Mouse (Mus musculus) embryonic facial prominence, embryonic 14.5 days (tissue): ENCODE measurements at regions not wholly inside any gene's neighbourhood (a gene's known extent, or its start where the extent isn't known, plus 50 kb on each side); places are given as distances from the start of the nearest gene placed in this dataset.

Experiments
- ATAC-seq: fragments of 200-750 bp; cut with Nextera tagmentation; 2 replicates; pipeline ENCODE4 v1.8.0; 2017; ENCODE audit warnings: low read depth, moderate number of reproducible peaks, moderate TSS enrichment
- DNase-seq: peaks from one replicate; pipeline ENCODE4 v3.0.0-alpha.2; 2015; ENCODE audit warnings: low spot score
- H3K27ac ChIP-seq: fragments of 300-500 bp; sonication (generic); replicated peaks from 2 replicates; pipeline ENCODE4 v1.5.1; 2014; ENCODE audit warnings: low read depth, mild to moderate bottlenecking, low read length, moderate library complexity
- H3K27me3 ChIP-seq: fragments of 300-500 bp; sonication (generic); replicated peaks from 2 replicates; pipeline ENCODE4 v1.6.1; 2014; ENCODE audit warnings: low read length; ENCODE audit not compliant: control insufficient read depth, insufficient read depth
- H3K36me3 ChIP-seq: fragments of 300-500 bp; sonication (generic); 2 replicates; pipeline ENCODE4 v1.6.1; 2014; ENCODE audit warnings: low read length, mixed read lengths; ENCODE audit not compliant: control insufficient read depth, insufficient read depth
- H3K4me1 ChIP-seq: fragments of 300-500 bp; sonication (generic); 2 replicates; pipeline ENCODE4 v1.6.1; 2014; ENCODE audit warnings: antibody characterized with exemption, low read length; ENCODE audit not compliant: control insufficient read depth, insufficient read depth
- H3K4me2 ChIP-seq: fragments of 300-500 bp; sonication (generic); 2 replicates; pipeline ENCODE4 v1.6.1; 2014; ENCODE audit warnings: low read depth, mild to moderate bottlenecking, low read length, moderate library complexity, mixed read lengths
- H3K4me3 ChIP-seq: fragments of 300-500 bp; sonication (generic); 2 replicates; pipeline ENCODE4 v1.5.1; 2014; ENCODE audit warnings: low read depth, mild to moderate bottlenecking, low read length
- H3K9ac ChIP-seq: fragments of 300-500 bp; sonication (generic); 2 replicates; pipeline ENCODE4 v1.6.1; 2014; ENCODE audit warnings: low read depth, mild to moderate bottlenecking, low read length, moderate library complexity, mixed read lengths
- H3K9me3 ChIP-seq: fragments of 300-500 bp; sonication (generic); 2 replicates; pipeline ENCODE4 v1.6.1; 2016; ENCODE audit warnings: low read length; ENCODE audit not compliant: control insufficient read depth
- WGBS: fragments of 180-500 bp; shearing (Covaris S2); extraction: QIAGEN DNeasy Blood & Tissue Kit; methylation state at CpG from one replicate; pipeline ENCODE4 v1.1.7; 2014; 5-methylcytosine and 5-hydroxymethylcytosine counted together

- WGBS: 92% methylated on average over 12 of the region's 12 CpGs
- no peaks in the 10 kb centered on the region for H3K27me3 ChIP-seq
- H3K27ac ChIP-seq: no peak overlapping the region
- no peak overlapping the region for H3K4me3 ChIP-seq
- no peaks in the 10 kb centered on the region for H3K36me3 ChIP-seq
- H3K4me2 ChIP-seq: no peak overlapping the region
- ATAC-seq (no peak), DNase-seq (no peak)
- no peaks in the 10 kb centered on the region for H3K4me1 ChIP-seq
- peaks cover 9% of the 10 kb centered on the region for H3K9me3 ChIP-seq
- H3K9ac ChIP-seq: no peak overlapping the region
Measured at GRCm38 (mm10) chr12:110332616-110333154, 53.8 kb downstream of the Dio3 start.

GRCm38 (mm10) chr12:110334609-110335008, 55.7 kb downstream of the Dio3 start:
- H3K9ac ChIP-seq: no peak overlapping the region
- no peaks in the 10 kb centered on the region for H3K4me1 ChIP-seq
- no peaks in the 10 kb centered on the region for H3K36me3 ChIP-seq
- H3K27me3 ChIP-seq: no peaks in the 10 kb centered on the region
- H3K4me2 ChIP-seq: no peak overlapping the region
- ATAC-seq (no peak), DNase-seq (no peak)
- no peak overlapping the region for H3K4me3 ChIP-seq
- no peak overlapping the region for H3K27ac ChIP-seq
- 74% methylated on average over 2 of the region's 2 CpGs for WGBS
- H3K9me3 ChIP-seq: peaks cover 9% of the 10 kb centered on the region

GRCm38 (mm10) chr12:110344280-110344827, 65.5 kb downstream of the Dio3 start:
- DNase-seq: no peak
- no peaks in the 10 kb centered on the region for H3K27me3 ChIP-seq

GRCm38 (mm10) chr12:110349621-110350020, 70.8 kb downstream of the Dio3 start:
- WGBS: 48% methylated on average over 1 of the region's 1 CpGs
- DNase-seq: no peak
- no peak for ATAC-seq
- H3K4me3 ChIP-seq: no peak overlapping the region
- H3K27me3 ChIP-seq: no peaks in the 10 kb centered on the region
- no peak overlapping the region for H3K27ac ChIP-seq
- H3K4me2 ChIP-seq: no peak overlapping the region
- H3K9me3 ChIP-seq: no peaks in the 10 kb centered on the region
- H3K9ac ChIP-seq: no peak overlapping the region
- H3K36me3 ChIP-seq: no peaks in the 10 kb centered on the region
- H3K4me1 ChIP-seq: no peaks in the 10 kb centered on the region

More at GRCm38 (mm10) chr12:110344280-110344827, 65.5 kb downstream of the Dio3 start:
- H3K9ac ChIP-seq: no peak overlapping the region
- H3K36me3 ChIP-seq: no peaks in the 10 kb centered on the region
- no peaks in the 10 kb centered on the region for H3K9me3 ChIP-seq
- H3K4me1 ChIP-seq: no peaks in the 10 kb centered on the region
- 75% methylated on average over 4 of the region's 4 CpGs for WGBS
- H3K4me2 ChIP-seq: no peak overlapping the region
- no peak for ATAC-seq
- H3K4me3 ChIP-seq: no peak overlapping the region
- no peak overlapping the region for H3K27ac ChIP-seq

- Histone ChIP-seq H3K4me2 (no peak overlapping the region), H3K36me3 (no peaks in the 10 kb centered on the region), H3K4me3 (no peak overlapping the region), H3K27ac (no peak overlapping the region), H3K9ac (no peak overlapping the region), H3K27me3 (no peaks in the 10 kb centered on the region), H3K4me1 (no peaks in the 10 kb centered on the region), H3K9me3 (no peaks in the 10 kb centered on the region)
- ATAC-seq (no peak), DNase-seq (no peak)
- WGBS: 79% methylated on average over 6 of the region's 6 CpGs
Measured at GRCm38 (mm10) chr12:110355851-110356250, 77.0 kb downstream of the Dio3 start.

GRCm38 (mm10) chr12:110367102-110367501, 79.8 kb upstream of the Ppp2r5c start:
- H3K9ac ChIP-seq: no peak overlapping the region
- H3K4me2 ChIP-seq: no peak overlapping the region
- DNase-seq: no peak
- ATAC-seq: no peak
- H3K36me3 ChIP-seq: no peaks in the 10 kb centered on the region
- no peak overlapping the region for H3K4me3 ChIP-seq
- no peak overlapping the region for H3K27ac ChIP-seq
- H3K27me3 ChIP-seq: no peaks in the 10 kb centered on the region
- H3K4me1 ChIP-seq: no peaks in the 10 kb centered on the region
- H3K9me3 ChIP-seq: no peaks in the 10 kb centered on the region
- WGBS: 94% methylated on average over 6 of the region's 6 CpGs

GRCm38 (mm10) chr12:110367822-110368221, 79.1 kb upstream of the Ppp2r5c start:
- Histone ChIP-seq H3K36me3 (no peaks in the 10 kb centered on the region), H3K27ac (no peak overlapping the region), H3K4me1 (0 out of 2 replicates have a peak, but pooled peaks cover 2% of the 10 kb centered on the region), H3K9ac (no peak overlapping the region), H3K9me3 (no peaks in the 10 kb centered on the region), H3K27me3 (no peaks in the 10 kb centered on the region), H3K4me2 (no peak overlapping the region), H3K4me3 (no peak overlapping the region)
- WGBS: 94% methylated on average over 4 of the region's 4 CpGs
- ATAC-seq (no peak), DNase-seq (no peak)

- DNase-seq (no peak), ATAC-seq (no peak)
- 65% methylated on average over 12 of the region's 13 CpGs for WGBS
- Histone ChIP-seq H3K9ac (no peak overlapping the region), H3K9me3 (no peaks in the 10 kb centered on the region), H3K4me1 (0 out of 2 replicates have a peak, but pooled peaks cover 4% of the 10 kb centered on the region), H3K4me3 (no peak overlapping the region), H3K4me2 (no peak overlapping the region), H3K27me3 (peaks cover 26% of the 10 kb centered on the region), H3K27ac (no peak overlapping the region), H3K36me3 (no peaks in the 10 kb centered on the region)
Measured at GRCm38 (mm10) chr12:110371886-110372690, 74.8 kb upstream of the Ppp2r5c start.
